Mouse (Mus musculus): ENCODE data around the gene Fbxl17. TPM values are rescaled to one million over a fixed set of nuclear protein-coding genes. Genes with fewer than 3 reads are reported as not detected.

Fbxl17 gene
- polyA plus RNA-seq (2012; rRNA removed): 2.2 and 2.3 TPM in 2 replicates

DNA sequence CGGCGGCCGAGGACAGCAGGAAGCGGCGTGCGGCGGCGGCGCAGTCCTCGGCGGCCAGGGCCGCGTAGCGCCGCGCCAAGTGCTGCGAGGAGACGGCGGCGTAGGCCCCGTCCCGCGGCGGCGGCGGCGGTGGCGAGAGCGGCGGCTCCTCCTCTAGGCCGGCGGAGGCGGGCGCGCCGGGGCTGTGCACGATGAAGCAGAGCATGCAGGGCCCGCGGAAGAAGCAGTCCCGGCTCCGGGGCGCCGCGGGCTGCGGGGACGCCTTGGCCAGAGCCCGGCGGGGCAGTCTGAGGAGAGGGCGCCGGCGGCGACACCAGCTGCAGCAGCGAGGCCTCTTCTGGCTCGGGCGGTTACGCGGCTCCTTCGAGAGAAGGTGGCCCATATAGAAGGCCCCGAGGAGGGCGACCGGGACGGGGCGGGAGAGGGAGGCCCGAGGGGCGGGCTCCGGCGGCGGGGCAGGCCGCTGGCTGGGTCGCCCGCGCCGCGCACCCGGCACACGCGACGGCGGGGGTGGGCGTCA, at the start of gene Fbxl17:
Fbxl17 (minus strand) TSS at position 382 of the 520 bp plus-strand sequence.

